Mouse (Mus musculus) stomach, embryonic 14.5 days (tissue): ENCODE data around the gene Nexn. TPM values are rescaled to one million over a fixed set of nuclear protein-coding genes. Genes with fewer than 3 reads are reported as not detected.

Experiments used
- ATAC-seq: fragments of 200-750 bp; cut with Nextera tagmentation; 2 replicates; pipeline ENCODE4 v1.8.0; 2017; ENCODE audit warnings: low read depth, moderate TSS enrichment; ENCODE audit not compliant: insufficient number of reproducible peaks, insufficient read depth, low FRiP score
- H3K27ac ChIP-seq: fragments of 300-500 bp; sonication (generic); 2 replicates; pipeline ENCODE4 v1.5.1; 2014; ENCODE audit warnings: mild to moderate bottlenecking, low read length, moderate library complexity, mixed read lengths
- H3K27me3 ChIP-seq: fragments of 300-500 bp; sonication (generic); 2 replicates; pipeline ENCODE4 v1.6.1; 2014; ENCODE audit warnings: low read length, control low read depth, mixed read lengths; ENCODE audit not compliant: control insufficient read depth, insufficient read depth
- H3K36me3 ChIP-seq: fragments of 300-500 bp; sonication (generic); 2 replicates; pipeline ENCODE4 v1.6.1; 2014; ENCODE audit warnings: mild to moderate bottlenecking, control low read depth, low read length, moderate library complexity, mixed read lengths; ENCODE audit not compliant: control insufficient read depth, insufficient read depth
- H3K4me1 ChIP-seq: fragments of 300-500 bp; sonication (generic); 2 replicates; pipeline ENCODE4 v1.6.1; 2014; ENCODE audit warnings: low read length, control low read depth, mixed read lengths; ENCODE audit not compliant: control insufficient read depth, insufficient read depth
- H3K4me2 ChIP-seq: fragments of 300-500 bp; sonication (generic); replicated peaks from 2 replicates; pipeline ENCODE4 v1.6.1; 2014; ENCODE audit warnings: low read depth, low read length, control low read depth
- H3K4me3 ChIP-seq: fragments of 300-500 bp; sonication (generic); 2 replicates; pipeline ENCODE4 v1.5.1; 2014; ENCODE audit warnings: low read depth, low read length, control low read depth
- H3K9ac ChIP-seq: fragments of 300-500 bp; sonication (generic); replicated peaks from 2 replicates; pipeline ENCODE4 v1.6.1; 2014; ENCODE audit warnings: low read depth, mild to moderate bottlenecking, control low read depth, low read length, moderate library complexity, mixed read lengths
- H3K9me3 ChIP-seq: fragments of 300-500 bp; sonication (generic); 2 replicates; pipeline ENCODE4 v1.6.1; 2016; ENCODE audit warnings: low read depth, low read length, control low read depth; ENCODE audit not compliant: control insufficient read depth
- WGBS: fragments of 180-500 bp; shearing (Covaris S2); extraction: QIAGEN DNeasy Blood & Tissue Kit; methylation state at CpG from one replicate; pipeline ENCODE4 v1.1.7; 2014; 5-methylcytosine and 5-hydroxymethylcytosine counted together
- polyA plus RNA-seq: library from polyadenylated mRNA; unstranded; fragments of >200 nt; fragmentation: Nextera tagmentation; extraction: Ambion mirVana; gene quantifications from 2 replicates; pipeline ENCODE4 v1.2.1, GENCODE M21; 2014

Gene Nexn
- polyA plus RNA-seq, 1 experiment from 2014 or later = 47.8 TPM

DNA sequence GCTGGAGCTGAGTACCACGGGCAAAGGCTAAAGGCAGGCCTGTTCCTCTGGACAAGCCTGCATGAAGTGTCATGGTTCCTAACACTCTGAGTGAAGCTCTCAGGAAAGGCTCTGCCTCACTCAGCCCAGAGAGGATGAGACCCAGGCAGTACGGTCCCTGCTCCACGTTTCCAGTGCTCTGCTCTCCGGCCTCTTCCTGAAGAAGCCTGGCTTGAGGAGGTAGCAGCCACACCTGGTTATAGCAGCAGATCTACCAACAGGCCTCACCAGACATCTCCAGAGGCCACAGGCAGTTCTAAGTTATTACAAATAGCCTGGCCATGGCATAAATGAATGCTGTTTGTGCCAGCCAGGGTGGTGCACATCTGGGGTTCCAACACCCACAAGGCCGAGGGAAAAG lies 22.1 kb upstream of the Nexn start:
- Histone ChIP-seq H3K27ac (no peak overlapping the region), H3K27me3 (no peaks in the 10 kb centered on the region), H3K9me3 (no peaks in the 10 kb centered on the region), H3K9ac (no peak overlapping the region), H3K4me3 (no peak overlapping the region), H3K36me3 (peaks cover 17% of the 10 kb centered on the region; the same call in 1 of the 2 replicates), H3K4me2 (no peak overlapping the region), H3K4me1 (no peaks in the 10 kb centered on the region)
- WGBS = 92% methylated on average over 5 of the region's 5 CpGs
- ATAC-seq = no peak

DNA sequence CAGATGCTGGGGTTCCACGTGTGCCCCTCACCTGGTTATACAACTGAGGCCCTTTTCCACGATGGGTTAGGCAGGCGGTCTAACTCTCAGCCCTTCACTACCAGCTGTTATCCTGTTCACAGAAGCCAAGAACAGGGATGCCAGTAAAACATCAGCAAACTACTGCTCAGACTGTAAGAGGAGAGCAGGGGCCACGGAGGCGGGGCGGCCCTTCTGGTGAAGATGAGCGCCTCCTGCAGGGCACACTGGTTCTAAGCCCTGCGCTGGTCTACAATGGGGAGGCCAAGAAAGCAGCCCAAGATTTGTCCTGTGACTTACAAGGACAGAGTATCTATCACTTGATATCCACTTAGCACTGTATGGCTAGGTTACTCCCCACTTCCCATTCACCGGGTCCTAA lies 21.7 kb upstream of the Nexn start:
- peaks cover 17% of the 10 kb centered on the region; the same call in 1 of the 2 replicates for H3K36me3 ChIP-seq
- H3K27ac ChIP-seq = no peak overlapping the region
- WGBS = 83% methylated on average over 9 of the region's 9 CpGs
- ATAC-seq = no peak
- H3K4me1 ChIP-seq = no peaks in the 10 kb centered on the region
- no peaks in the 10 kb centered on the region for H3K27me3 ChIP-seq
- no peak overlapping the region for H3K4me3 ChIP-seq
- H3K9me3 ChIP-seq = no peaks in the 10 kb centered on the region
- no peak overlapping the region for H3K4me2 ChIP-seq
- no peak overlapping the region for H3K9ac ChIP-seq

DNA sequence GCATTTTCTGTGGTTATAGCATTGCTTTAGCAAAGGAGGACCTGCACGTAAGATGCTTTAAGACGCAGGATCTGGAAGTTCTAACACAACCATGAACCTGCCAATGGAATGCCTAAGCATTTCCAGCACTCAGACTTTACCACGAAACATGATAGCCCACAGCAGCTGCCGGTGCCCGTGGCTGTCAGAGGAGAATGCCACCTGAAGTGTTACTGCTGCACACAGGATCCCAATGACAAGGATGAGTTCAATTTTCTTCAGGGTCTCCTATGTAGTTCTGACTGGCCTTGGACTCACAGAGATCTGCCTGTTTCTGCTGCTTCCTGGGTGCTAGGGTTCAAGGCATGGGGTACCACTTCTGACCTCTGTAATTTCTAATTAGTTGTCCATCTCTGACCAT lies 18.6 kb upstream of the Nexn start:
- Histone ChIP-seq H3K27me3 (no peaks in the 10 kb centered on the region), H3K4me3 (no peak overlapping the region), H3K9me3 (no peaks in the 10 kb centered on the region), H3K27ac (no peak overlapping the region), H3K4me1 (no peaks in the 10 kb centered on the region), H3K9ac (no peak overlapping the region), H3K36me3 (peaks cover 5% of the 10 kb centered on the region; the same call in 1 of the 2 replicates), H3K4me2 (no peak overlapping the region)
- WGBS = 84% methylated on average over 5 of the region's 5 CpGs
- no peak for ATAC-seq

DNA sequence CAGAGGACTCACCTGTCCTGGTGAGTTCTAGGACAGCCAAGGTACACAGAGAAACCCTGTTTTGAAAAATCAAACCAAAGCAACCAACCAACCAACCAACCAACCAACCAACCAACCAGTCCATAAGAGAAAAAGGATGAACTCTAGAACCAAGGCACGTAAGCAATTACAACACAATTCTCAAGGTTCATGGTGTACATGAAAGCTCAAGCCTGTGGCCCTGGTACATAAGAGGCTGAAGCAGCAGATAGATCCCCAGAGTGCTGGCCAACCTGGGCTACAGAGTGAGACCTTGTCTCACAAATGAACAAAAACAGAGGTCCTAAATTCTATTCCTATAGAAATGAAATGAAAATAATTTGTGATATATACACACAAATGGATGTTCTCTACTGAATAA lies 18.2 kb upstream of the Nexn start:
- peaks cover 5% of the 10 kb centered on the region; the same call in 1 of the 2 replicates for H3K36me3 ChIP-seq
- ATAC-seq = no peak
- WGBS = 94% methylated on average over 1 of the region's 1 CpGs
- H3K4me2 ChIP-seq = no peak overlapping the region
- no peaks in the 10 kb centered on the region for H3K4me1 ChIP-seq
- H3K9ac ChIP-seq = no peak overlapping the region
- H3K4me3 ChIP-seq = no peak overlapping the region
- no peaks in the 10 kb centered on the region for H3K9me3 ChIP-seq
- H3K27ac ChIP-seq = no peak overlapping the region
- no peaks in the 10 kb centered on the region for H3K27me3 ChIP-seq

DNA sequence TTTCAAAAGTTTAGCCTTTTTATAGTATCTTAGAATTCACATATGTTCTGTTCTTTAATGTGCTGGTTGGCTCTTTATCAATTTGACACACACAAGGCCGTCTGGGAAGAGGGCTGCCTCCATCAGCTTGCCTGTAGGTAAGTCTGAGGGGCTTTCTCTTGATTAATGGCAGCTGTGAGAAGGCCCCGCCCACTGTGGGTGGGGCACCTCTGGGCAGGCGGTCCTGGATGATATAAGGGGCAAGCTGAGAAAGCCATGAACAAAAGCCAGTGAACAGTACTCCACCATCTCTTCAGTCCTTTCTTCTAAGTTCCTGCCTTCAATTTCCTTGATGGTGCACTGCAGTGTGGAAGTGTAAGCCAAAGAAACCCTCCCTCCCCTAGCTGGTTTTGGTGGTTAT lies 16.0 kb upstream of the Nexn start:
- Histone ChIP-seq H3K4me1 (no peaks in the 10 kb centered on the region), H3K36me3 (peaks cover 5% of the 10 kb centered on the region; the same call in 1 of the 2 replicates), H3K27me3 (no peaks in the 10 kb centered on the region), H3K4me2 (no peak overlapping the region), H3K9ac (no peak overlapping the region), H3K9me3 (no peaks in the 10 kb centered on the region), H3K27ac (no peak overlapping the region), H3K4me3 (no peak overlapping the region)
- 37% methylated on average over 3 of the region's 3 CpGs for WGBS
- no peak for ATAC-seq

DNA sequence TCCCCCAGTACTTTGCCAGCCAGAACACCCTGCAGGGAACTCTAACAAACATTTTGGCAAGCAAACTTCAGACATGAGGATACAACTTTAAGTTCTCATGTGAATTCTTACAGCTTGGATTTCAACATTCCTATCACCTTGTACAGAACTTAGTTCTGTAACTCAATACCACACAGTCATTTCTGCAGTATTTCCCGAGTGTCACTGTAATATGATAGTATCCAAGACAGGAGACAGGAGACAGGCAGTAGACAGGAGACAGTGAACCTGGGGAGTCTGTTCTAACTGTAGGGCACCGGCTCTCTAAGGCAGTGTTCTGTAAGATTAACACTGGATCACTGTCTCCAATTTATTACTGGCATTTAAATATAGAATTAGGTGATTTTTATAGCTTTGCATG lies 12.3 kb upstream of the Nexn start:
- no peak for ATAC-seq
- Histone ChIP-seq H3K4me2 (no peak overlapping the region), H3K4me3 (no peak overlapping the region), H3K27me3 (no peaks in the 10 kb centered on the region), H3K9me3 (no peaks in the 10 kb centered on the region), H3K27ac (no peak overlapping the region), H3K36me3 (peaks cover 5% of the 10 kb centered on the region; the same call in 1 of the 2 replicates), H3K9ac (no peak overlapping the region), H3K4me1 (no peaks in the 10 kb centered on the region)
- WGBS = 46% methylated on average over 2 of the region's 2 CpGs

DNA sequence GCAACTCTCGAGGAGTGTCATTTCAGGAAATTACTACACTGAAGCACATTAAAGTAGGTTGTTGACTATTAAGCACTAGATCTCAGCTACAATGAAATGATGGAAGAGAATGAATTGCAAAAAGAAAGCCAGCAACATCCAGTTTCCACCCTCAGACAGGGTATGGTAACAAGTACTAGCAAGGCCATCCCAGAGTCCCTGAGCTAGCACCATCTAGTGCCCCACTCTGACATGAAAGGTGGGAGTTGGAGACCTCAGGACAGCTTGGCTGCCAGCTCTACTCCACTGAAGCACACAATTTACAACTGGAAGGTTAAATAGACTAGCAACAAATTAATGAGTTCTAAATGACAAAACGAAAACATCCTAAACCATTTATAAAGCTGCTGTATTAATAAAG lies 11.8 kb upstream of the Nexn start:
- no peak overlapping the region for H3K4me2 ChIP-seq
- no peaks in the 10 kb centered on the region for H3K9me3 ChIP-seq
- WGBS = 88% methylated on average over 2 of the region's 2 CpGs
- peaks cover 7% of the 10 kb centered on the region; the same call in 1 of the 2 replicates for H3K36me3 ChIP-seq
- no peak for ATAC-seq
- H3K27me3 ChIP-seq = no peaks in the 10 kb centered on the region
- H3K9ac ChIP-seq = no peak overlapping the region
- H3K27ac ChIP-seq = no peak overlapping the region
- H3K4me1 ChIP-seq = no peaks in the 10 kb centered on the region
- H3K4me3 ChIP-seq = no peak overlapping the region

DNA sequence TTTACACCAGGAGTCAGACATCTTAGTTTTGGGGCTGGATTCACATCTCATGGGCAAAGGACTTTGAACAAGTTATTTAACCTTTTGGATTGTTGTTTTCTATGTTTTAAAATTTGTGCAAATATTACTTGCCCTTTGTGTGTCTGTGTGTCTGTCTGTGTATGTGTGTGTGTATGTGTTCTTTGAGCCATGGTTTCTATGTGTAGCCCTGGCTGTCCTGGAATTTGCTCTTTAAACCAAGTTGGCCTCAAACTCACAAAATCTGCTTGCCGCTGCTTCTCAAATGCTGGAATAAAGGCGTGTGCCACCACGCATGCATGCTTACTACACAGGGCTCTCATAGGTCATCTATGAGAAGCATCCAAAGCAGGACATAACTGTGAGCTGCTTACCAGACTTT lies 10.8 kb upstream of the Nexn start:
- WGBS = 97% methylated on average over 3 of the region's 3 CpGs
- H3K4me3 ChIP-seq = no peak overlapping the region
- no peaks in the 10 kb centered on the region for H3K9me3 ChIP-seq
- H3K4me2 ChIP-seq = no peak overlapping the region
- H3K4me1 ChIP-seq = no peaks in the 10 kb centered on the region
- H3K9ac ChIP-seq = no peak overlapping the region
- ATAC-seq = no peak
- H3K36me3 ChIP-seq = peaks cover 7% of the 10 kb centered on the region; the same call in 1 of the 2 replicates
- H3K27me3 ChIP-seq = no peaks in the 10 kb centered on the region
- H3K27ac ChIP-seq = no peak overlapping the region

DNA sequence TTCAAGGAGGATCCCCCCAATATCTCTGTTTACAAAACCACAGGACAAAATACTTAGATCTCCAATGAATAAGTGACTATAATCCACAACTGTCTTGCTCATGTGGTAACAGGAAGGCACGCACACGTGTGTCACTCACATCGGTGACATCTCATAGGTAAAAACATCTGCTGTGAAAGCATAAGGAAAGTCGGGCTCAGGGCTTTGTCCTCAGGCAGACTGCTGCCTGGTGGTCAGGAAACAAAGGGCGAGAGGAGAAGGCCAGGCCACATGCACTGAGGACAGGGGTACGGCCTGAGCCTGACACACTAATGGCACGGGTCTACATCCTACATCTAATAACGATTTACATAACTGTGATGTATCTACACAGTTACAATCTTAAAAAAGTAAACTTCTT lies 8.9 kb upstream of the Nexn start:
- Histone ChIP-seq H3K4me1 (no peaks in the 10 kb centered on the region), H3K4me2 (no peak overlapping the region), H3K36me3 (peaks cover 7% of the 10 kb centered on the region; the same call in 1 of the 2 replicates), H3K4me3 (no peak overlapping the region), H3K27ac (no peak overlapping the region), H3K27me3 (no peaks in the 10 kb centered on the region), H3K9me3 (no peaks in the 10 kb centered on the region), H3K9ac (no peak overlapping the region)
- ATAC-seq = no peak
- WGBS = 77% methylated on average over 8 of the region's 8 CpGs
